Mouse (Mus musculus): Measurements from ENCODE around the gene Map4k3. TPM values are rescaled to one million over a fixed set of nuclear protein-coding genes. Genes with fewer than 3 reads are reported as not detected.

Gene Map4k3
- total and polyA plus RNA-seq, 3 experiments: 3.2 to 4.1 TPM; not detected in 1

GRCm38 (mm10) chr17:80733121-80733800 lies 5.0 kb upstream of the Map4k3 start:
- TF ChIP-seq ZKSCAN1 (IDR thresholded peaks at IDR 0.05; ENCODE audit: low read depth, low read length) (no peak), SMC3 (IDR thresholded peaks at IDR 0.05; ENCODE audit: low read depth, low read length) (no peak), ETS1 (IDR thresholded peaks at IDR 0.05; ENCODE audit: low read depth, low read length) (no peak), NRF1 (IDR thresholded peaks at IDR 0.05; ENCODE audit: insufficient read depth, low read depth, low read length, poor library complexity, severe bottlenecking) (no peak), MYB (IDR thresholded peaks at IDR 0.05; ENCODE audit: low read depth, low read length) (no peak), USF2 (IDR thresholded peaks at IDR 0.05; ENCODE audit: borderline replicate concordance in 1 of 2, insufficient read depth in 1 of 2, low read depth in 1 of 2, low read length in 2 of 2) (no peak), TCF12 (IDR thresholded peaks at IDR 0.05; ENCODE audit: low read depth, low read length) (no peak), NELFE (IDR thresholded peaks at IDR 0.05; ENCODE audit: low read depth, low read length) (no peak), MXI1 (IDR thresholded peaks at IDR 0.05; ENCODE audit: low read depth, low read length) (no peak), RAD21 (IDR thresholded peaks at IDR 0.05; ENCODE audit: low read depth, low read length) (no peak), HCFC1 (IDR thresholded peaks at IDR 0.05; ENCODE audit: low read depth, low read length) (no peak), POLR2AphosphoS5 (IDR thresholded peaks at IDR 0.05; ENCODE audit: borderline replicate concordance, low read depth, low read length) (no peak), MAX (IDR thresholded peaks at IDR 0.05; ENCODE audit: low read length) (no peak), SIN3A (IDR thresholded peaks at IDR 0.05; ENCODE audit: low read length) (no peak), USF1 (IDR thresholded peaks at IDR 0.05; ENCODE audit: low read depth, low read length) (no peak), POLR2A (IDR thresholded peaks at IDR 0.05; ENCODE audit: control insufficient read depth in 1 of 2, insufficient read depth in 1 of 2, low read depth in 1 of 2, low read length in 2 of 2, poor library complexity in 1 of 2) (no peak), KAT2A (conservative IDR thresholded peaks at IDR 0.05; ENCODE audit: low read depth, low read length) (no peak), UBTF (IDR thresholded peaks at IDR 0.05; ENCODE audit: borderline replicate concordance, insufficient read depth, low read depth, low read length) (no peak), ZNF384 (IDR thresholded peaks at IDR 0.05; ENCODE audit: low read depth, low read length) (no peak), EP300 (IDR thresholded peaks at IDR 0.05; ENCODE audit: low read depth in 1 of 2, low read length in 2 of 2) (no peak)
- Histone ChIP-seq H3K27ac (ENCODE audit: control insufficient read depth, low read depth, low read length) (no peak overlapping the region), H3K36me3 (ENCODE audit: control insufficient read depth in 1 of 2, insufficient read depth in 2 of 2, low read length in 2 of 2) (peaks cover 0 to 24% of the 10 kb centered on the region in 2 experiments; a peak in 2 of 4 replicates), H3K27me3 (ENCODE audit: control insufficient read depth in 1 of 2, insufficient read depth in 2 of 2, low read length in 2 of 2) (no peaks in the 10 kb centered on the region), H3K4me1 (ENCODE audit: control insufficient read depth in 1 of 2, insufficient read depth in 2 of 2, low read length in 2 of 2) (peaks cover 15 to 26% of the 10 kb centered on the region in 2 experiments), H3K9me3 (replicated peaks; ENCODE audit: insufficient read depth, low read length) (no peaks in the 10 kb centered on the region), H3K4me3 (ENCODE audit: control insufficient read depth in 1 of 2, insufficient read depth in 1 of 2, low read depth in 2 of 2, low read length in 2 of 2) (no peak overlapping the region), H3K9ac (ENCODE audit: control insufficient read depth, low read depth, low read length, poor library complexity, severe bottlenecking) (no peak overlapping the region), H3K79me2 (ENCODE audit: control insufficient read depth, insufficient read depth, low read length, poor library complexity) (no peaks in the 10 kb centered on the region; the same call in 1 of the 2 replicates)
- no peak for DNase-seq (ENCODE audit: low read depth, low spot score)
